Mouse (Mus musculus): Measurements from ENCODE around the gene Gm27179.
"Not testable (repeated sequence)": the region's sequence is repeated elsewhere in the genome, so short reads cannot be mapped to it uniquely, and the experiment has no call there.

Gene Gm27179

GRCm38 (mm10) chr14:69473941-69474646, 38.3 kb downstream of the Gm27179 start:
- intact Hi-C loops (cut with DNase I): not testable (repeated sequence)

- intact Hi-C loops (cut with DNase I): not testable (repeated sequence)
These were observed 39.0 kb downstream of the Gm27179 start for GRCm38 (mm10) chr14:69473322-69473721.

- intact Hi-C loops (cut with DNase I): not testable (repeated sequence)
These were observed 42.1 kb downstream of the Gm27179 start for GRCm38 (mm10) chr14:69470122-69470708.

- intact Hi-C loops (cut with DNase I): not testable (repeated sequence)
These were observed 44.6 kb downstream of the Gm27179 start for GRCm38 (mm10) chr14:69467612-69468366.

- intact Hi-C loops (cut with DNase I): not testable (repeated sequence)
These were observed 47.9 kb downstream of the Gm27179 start for GRCm38 (mm10) chr14:69464465-69464864.
